Mouse (Mus musculus): ENCODE data around the gene Mapre3.

GRCm38 (mm10) chr5:30781147-30781546 is 33.3 kb upstream of the Mapre3 start:
- TF ChIP-seq POLR2A (IDR thresholded peaks at IDR 0.05; ENCODE audit: borderline replicate concordance, extremely low read depth, low read depth, low read length) = no peak
- no peak for TF ChIP-seq CTCF (IDR thresholded peaks at IDR 0.05; ENCODE audit: insufficient read depth, low read length)
